Mouse (Mus musculus) embryonic facial prominence, embryonic 15.5 days (tissue): ENCODE measurements around the gene S100a7a. TPM values are rescaled to one million over a fixed set of nuclear protein-coding genes. Genes with fewer than 3 reads are reported as not detected.

Experiments used
- polyA plus RNA-seq: library from polyadenylated mRNA; unstranded; fragments of >200 nt; fragmentation: Nextera tagmentation; extraction: Ambion mirVana; gene quantifications from 2 replicates; pipeline ENCODE4 v1.2.1, GENCODE M21; 2015

The S100a7a gene
- polyA plus RNA-seq, 1 experiment from 2014 or later: 8.7 TPM

Other genes with a start within 250 kb of the S100a7a start
- 27.6 and 28.5 TPM in 2 replicates for gene Ints3, start 220.4 kb upstream of the S100a7a start, polyA plus RNA-seq
- 5.9 and 6.2 TPM in 2 replicates for gene Npr1, start 188.2 kb upstream of the S100a7a start, polyA plus RNA-seq
- 182 and 183 TPM in 2 replicates for gene Ilf2, start 177.9 kb upstream of the S100a7a start, polyA plus RNA-seq
- 95.4 and 104 TPM in 2 replicates for gene Snapin, start 163.0 kb upstream of the S100a7a start, polyA plus RNA-seq
- 155 and 159 TPM in 2 replicates for gene Chtop, start 144.5 kb upstream of the S100a7a start, polyA plus RNA-seq
- 52.3 and 63.7 TPM in 2 replicates for gene S100a1, start 139.6 kb upstream of the S100a7a start, polyA plus RNA-seq
- gene S100a13, start 139.6 kb upstream of the S100a7a start, polyA plus RNA-seq: 45.9 and 51.8 TPM in 2 replicates
- gene S100a14, start 127.2 kb upstream of the S100a7a start, polyA plus RNA-seq: 134 and 141 TPM in 2 replicates
- gene S100a16, start 116.8 kb upstream of the S100a7a start, polyA plus RNA-seq: 321 and 322 TPM in 2 replicates
- gene S100a3, start 93.4 kb upstream of the S100a7a start, polyA plus RNA-seq: 35.0 and 74.2 TPM in 2 replicates
- not detected in 2 replicates for gene S100a2, start 63.8 kb upstream of the S100a7a start, polyA plus RNA-seq
- not detected in 2 replicates for gene Gm42674, start 52.1 kb upstream of the S100a7a start, polyA plus RNA-seq
- gene S100a4, start 50.2 kb upstream of the S100a7a start, polyA plus RNA-seq: 24.9 and 31.5 TPM in 2 replicates
- 2.8 and 3.1 TPM in 2 replicates for gene S100a5, start 45.5 kb upstream of the S100a7a start, polyA plus RNA-seq
- gene S100a6, start 41.1 kb upstream of the S100a7a start, polyA plus RNA-seq: 449 and 474 TPM in 2 replicates
- 35.0 and 35.3 TPM in 2 replicates for gene S100a8, start 15.0 kb downstream of the S100a7a start, polyA plus RNA-seq
- gene S100a9, start 41.7 kb downstream of the S100a7a start, polyA plus RNA-seq: 22.1 TPM in 2 replicates
- gene Pglyrp4, start 72.9 kb downstream of the S100a7a start, polyA plus RNA-seq: 0.25 and 0.41 TPM in 2 replicates
- gene Gm5849, start 123.9 kb downstream of the S100a7a start, polyA plus RNA-seq: not detected in 2 replicates